Mouse (Mus musculus) cerebellum, adult 2 months (tissue): Measurements from ENCODE around the gene Chaf1b. TPM values are rescaled to one million over a fixed set of nuclear protein-coding genes. Genes with fewer than 3 reads are reported as not detected.

Source experiments
- DNase-seq, 2 experiments: peaks; one replicate each; pipeline ENCODE4 v3.0.0; 2021
- H3K27ac ChIP-seq: fragments of 200-500 bp; 2 replicates; pipeline ENCODE4 v1.5.1; 2012; ENCODE audit warnings: low read length, control low read depth, inconsistent platforms; ENCODE audit not compliant: insufficient read depth
- H3K27me3 ChIP-seq: fragments of 200-500 bp; 2 replicates; pipeline ENCODE4 v1.6.1; 2012; ENCODE audit warnings: inconsistent platforms, mild to moderate bottlenecking, low read length, moderate library complexity; ENCODE audit not compliant: control insufficient read depth, insufficient read depth
- H3K4me1 ChIP-seq: fragments of 200-500 bp; 2 replicates; pipeline ENCODE4 v1.6.1; 2011; ENCODE audit warnings: low read length; ENCODE audit not compliant: control insufficient read depth, insufficient read depth
- H3K4me3 ChIP-seq: fragments of 200-500 bp; replicated peaks from 2 replicates; pipeline ENCODE3; 2011; ENCODE audit warnings: mild to moderate bottlenecking, low read depth, low read length, control low read depth; ENCODE audit not compliant: insufficient read depth
- CTCF ChIP-seq: fragments of 200-500 bp; IDR thresholded peaks from 2 replicates; pipeline ENCODE4 v1.5.1; 2011; ENCODE audit warnings: low read depth, mild to moderate bottlenecking, control low read depth, low read length, moderate library complexity, borderline replicate concordance; ENCODE audit not compliant: insufficient read depth
- POLR2A ChIP-seq: fragments of 200-500 bp; IDR thresholded peaks from 2 replicates; pipeline ENCODE4 v1.6.1; 2011; ENCODE audit warnings: low read length, control low read depth, borderline replicate concordance; ENCODE audit not compliant: insufficient read depth
- WGBS: fragments of 180-500 bp; shearing (Covaris S2); methylation state at CpG from one replicate; pipeline ENCODE4 v1.1.7; 2018; 5-methylcytosine and 5-hydroxymethylcytosine counted together
- polyA plus RNA-seq: library from polyadenylated mRNA; depleted of rRNA; stranded (reverse); fragments of >200 nt; gene quantifications from 2 replicates; pipeline ENCODE4 v1.2.3, GENCODE M21; 2012

The Chaf1b gene
- polyA plus RNA-seq, 1 experiment, result 0.51 TPM

DNA sequence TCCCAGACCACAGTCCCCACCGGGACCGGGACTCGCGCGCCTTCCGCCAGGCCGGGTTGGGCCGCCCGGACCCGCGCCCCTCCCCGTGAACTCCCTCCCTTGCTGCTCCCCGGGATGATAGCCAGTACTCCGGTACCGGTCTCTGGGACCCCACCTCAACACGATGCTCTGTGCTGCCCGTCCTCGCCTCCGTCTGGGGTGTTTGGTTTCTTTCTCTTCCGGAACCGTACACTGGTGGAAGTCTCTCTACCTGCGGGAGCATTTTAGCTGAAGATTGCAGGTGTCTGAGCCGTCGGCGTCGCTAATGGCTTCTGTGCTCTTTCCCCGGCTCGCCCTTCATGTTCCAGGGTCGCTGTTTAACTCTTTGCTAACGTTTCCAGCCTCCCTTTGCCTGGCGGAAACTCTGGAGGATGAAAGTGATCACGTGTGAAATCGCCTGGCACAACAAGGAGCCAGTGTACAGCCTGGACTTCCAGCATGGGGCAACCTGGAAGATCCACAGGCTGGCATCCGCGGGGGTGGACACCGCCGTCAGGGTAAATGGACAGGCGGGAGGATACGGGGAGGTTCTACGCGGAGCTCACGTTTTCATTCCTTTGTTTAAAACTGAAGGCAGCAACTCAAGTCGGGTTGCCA lies 503 bp downstream of the Chaf1b start:
- peak; percentile 24 to 26 for DNase-seq
- no peaks in the 10 kb centered on the region for H3K27me3 ChIP-seq
- 1% methylated on average over 43 of the region's 43 CpGs for WGBS
- H3K4me1 ChIP-seq, result no peaks in the 10 kb centered on the region
- TF ChIP-seq CTCF (no peak), POLR2A (no peak)
- peak overlapping the region; percentile 82 for H3K4me3 ChIP-seq
- H3K27ac ChIP-seq, result no peak overlapping the region

DNA sequence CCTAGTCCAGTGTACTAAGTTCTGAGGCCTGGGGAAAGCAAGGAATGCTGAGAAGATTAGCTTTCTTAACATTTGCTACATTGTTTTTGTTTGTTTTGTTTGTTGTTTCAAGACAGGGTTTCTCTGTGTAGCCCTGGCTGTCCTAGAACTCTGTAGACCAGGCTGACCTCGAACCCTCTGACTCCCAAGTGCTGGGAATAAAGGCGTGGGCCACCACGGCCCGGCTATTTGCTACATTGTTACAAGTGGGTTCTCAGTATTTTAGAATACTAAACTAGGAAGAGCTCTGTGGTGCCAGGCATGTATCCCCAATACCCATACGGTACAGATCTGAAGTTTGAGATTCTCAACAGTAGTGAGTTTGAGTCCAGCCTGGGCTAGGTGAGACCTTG lies 1.0 kb downstream of the Chaf1b start:
- no peak for DNase-seq
- H3K27me3 ChIP-seq, result no peaks in the 10 kb centered on the region
- no peak overlapping the region for H3K27ac ChIP-seq
- no peaks in the 10 kb centered on the region for H3K4me1 ChIP-seq
- no peak overlapping the region for H3K4me3 ChIP-seq
- TF ChIP-seq POLR2A, result no peak
- no peak for TF ChIP-seq CTCF
- WGBS, result 56% methylated on average over 5 of the region's 5 CpGs

DNA sequence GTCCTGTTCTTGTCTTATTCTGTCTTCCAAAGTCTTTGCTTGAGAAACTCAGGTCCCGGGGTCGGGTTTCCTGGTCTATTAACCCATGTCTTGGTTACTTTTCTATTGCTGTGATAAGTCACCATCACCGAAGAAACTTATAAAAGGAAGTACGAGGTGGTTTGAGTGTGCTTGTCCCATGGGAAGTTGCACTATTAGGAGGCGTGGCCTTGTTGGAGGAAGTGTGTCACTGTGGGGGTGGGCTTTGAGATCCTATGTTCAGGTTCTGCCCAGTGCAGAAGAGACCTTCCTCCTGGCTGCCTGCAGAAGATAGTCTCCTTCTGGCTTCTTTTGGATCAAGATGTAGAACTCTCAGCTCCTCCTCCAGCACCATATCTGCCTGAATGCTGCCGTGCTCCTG lies 4.8 kb downstream of the Chaf1b start:
- Histone ChIP-seq H3K4me3 (no peak overlapping the region), H3K4me1 (no peaks in the 10 kb centered on the region), H3K27ac (no peak overlapping the region), H3K27me3 (no peaks in the 10 kb centered on the region)
- TF ChIP-seq CTCF, result no peak
- TF ChIP-seq POLR2A, result no peak
- WGBS, result 92% methylated on average over 6 of the region's 6 CpGs
- no peak for DNase-seq

DNA sequence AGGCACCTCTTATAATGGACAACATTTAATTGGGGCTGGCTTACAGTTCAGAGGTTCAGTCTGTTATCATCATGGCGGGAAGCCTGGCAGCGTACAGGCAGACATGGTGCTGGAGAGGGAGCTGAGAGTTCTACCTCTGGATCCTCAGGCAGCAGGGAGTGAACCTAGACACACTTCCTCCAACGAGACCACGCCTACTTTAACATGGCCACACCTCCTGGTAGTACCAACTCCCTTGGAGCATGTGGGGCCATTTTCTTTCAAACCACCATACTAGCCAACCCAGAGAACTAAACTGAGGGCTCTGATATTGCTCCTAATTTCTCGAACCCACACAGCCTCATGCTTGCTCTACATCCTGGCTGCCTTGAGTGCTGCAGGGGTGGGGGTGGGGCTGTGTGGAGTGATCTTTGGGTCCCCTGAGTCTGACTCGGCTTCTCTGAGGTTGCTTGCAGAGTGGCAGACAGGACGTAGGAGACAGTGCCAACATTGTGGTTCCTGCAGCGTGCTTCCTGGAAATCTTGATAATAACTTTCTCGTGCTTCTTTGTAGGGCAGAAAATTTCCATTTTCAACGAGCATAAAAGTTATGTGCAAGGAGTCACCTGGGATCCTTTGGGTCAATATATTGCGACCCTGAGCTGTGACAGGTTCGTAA lies 7.4 kb downstream of the Chaf1b start:
- Histone ChIP-seq H3K27me3 (no peaks in the 10 kb centered on the region), H3K4me1 (no peaks in the 10 kb centered on the region), H3K4me3 (no peak overlapping the region), H3K27ac (no peak overlapping the region)
- DNase-seq, result no peak
- no peak for TF ChIP-seq POLR2A
- WGBS, result 86% methylated on average over 12 of the region's 12 CpGs

DNA sequence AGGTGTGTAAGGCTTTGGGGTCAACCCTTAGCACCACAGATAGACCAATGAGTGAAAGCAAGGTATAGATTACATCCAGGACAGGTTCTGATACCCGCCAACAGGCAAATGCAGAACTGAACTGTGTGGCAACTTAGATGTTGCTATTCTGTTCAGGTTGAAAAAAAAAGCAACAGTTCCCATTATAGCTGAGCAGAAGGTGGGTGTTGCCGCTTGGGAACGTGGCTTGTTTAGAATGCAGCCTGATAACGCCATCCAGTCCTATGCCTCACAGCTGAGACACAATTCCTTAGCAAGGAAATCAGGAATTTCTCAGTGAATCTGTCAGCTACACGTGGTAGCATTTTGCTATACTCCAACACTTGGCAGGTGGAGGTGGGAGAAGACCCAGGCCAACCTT lies 9.6 kb downstream of the Chaf1b start:
- no peak for TF ChIP-seq CTCF
- TF ChIP-seq POLR2A, result no peak
- WGBS, result 94% methylated on average over 5 of the region's 5 CpGs
- no peaks in the 10 kb centered on the region for H3K27me3 ChIP-seq
- no peak for DNase-seq
- H3K4me3 ChIP-seq, result no peak overlapping the region
- no peak overlapping the region for H3K27ac ChIP-seq
- no peaks in the 10 kb centered on the region for H3K4me1 ChIP-seq

DNA sequence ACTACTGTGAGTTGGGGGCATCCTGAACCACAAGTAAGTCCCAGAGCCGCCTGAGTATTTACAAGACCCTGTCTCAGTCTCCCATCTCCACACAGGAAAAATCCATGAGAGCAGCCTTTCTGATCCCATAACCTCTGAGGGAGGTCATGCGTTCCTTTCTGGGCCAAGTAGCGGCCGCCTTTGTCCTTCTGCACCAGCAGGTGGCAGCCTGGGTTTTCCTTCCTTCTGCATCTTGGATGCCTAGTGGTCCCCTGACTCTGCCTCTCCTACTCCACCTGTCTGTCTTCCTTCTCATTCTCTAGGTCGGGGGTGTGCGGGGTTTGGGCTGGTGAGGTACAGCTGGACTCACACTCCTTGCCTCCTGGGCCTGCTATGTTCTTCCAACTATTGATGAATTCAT lies 19.3 kb downstream of the Chaf1b start:
- H3K4me1 ChIP-seq, result no peaks in the 10 kb centered on the region
- H3K27ac ChIP-seq, result no peak overlapping the region
- DNase-seq, result no peak
- WGBS, result 80% methylated on average over 6 of the region's 6 CpGs
- H3K4me3 ChIP-seq, result no peak overlapping the region
- TF ChIP-seq CTCF, result no peak
- no peak for TF ChIP-seq POLR2A
- H3K27me3 ChIP-seq, result no peaks in the 10 kb centered on the region

DNA sequence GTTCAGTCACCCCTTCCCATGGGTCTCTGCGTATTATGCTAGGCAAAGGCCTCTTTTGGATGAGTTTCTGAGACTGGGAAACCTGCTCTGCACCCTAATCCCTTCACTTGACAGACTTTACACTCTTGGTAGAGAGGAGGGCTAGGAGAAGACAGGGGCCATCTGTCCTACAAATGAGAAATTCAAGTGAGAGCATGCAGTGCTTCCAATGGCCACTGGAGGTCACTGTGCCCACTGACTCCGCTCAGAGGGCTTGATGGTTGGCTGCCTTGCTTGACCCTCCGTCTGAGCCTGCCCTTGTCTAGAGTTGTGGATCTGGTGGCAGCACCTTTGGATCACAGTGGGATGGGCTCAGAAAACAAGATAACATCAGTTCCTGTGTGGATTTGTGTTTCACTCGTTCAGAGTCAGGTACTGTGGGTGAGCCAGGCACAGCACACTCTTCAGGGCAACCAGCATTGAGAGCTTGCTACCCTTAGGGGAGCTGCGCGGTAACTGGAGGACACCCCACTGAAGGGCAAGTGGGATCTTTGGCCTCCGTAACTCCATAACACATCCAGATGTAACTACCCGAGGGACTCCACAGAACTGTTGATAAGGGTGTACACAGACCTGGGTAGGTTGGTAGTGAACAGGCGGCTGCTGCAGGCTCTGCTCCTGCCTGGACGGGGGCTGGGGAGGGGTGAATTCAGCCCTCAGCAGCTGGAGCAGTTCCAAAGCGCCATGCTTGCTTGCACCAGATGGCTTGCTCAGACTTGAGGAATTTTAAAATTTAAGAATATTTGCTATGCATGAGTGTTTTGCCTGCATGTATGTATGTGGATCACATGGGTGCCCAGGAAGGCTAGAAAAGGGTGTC lies 22.7 kb downstream of the Chaf1b start:
- Histone ChIP-seq H3K27ac (no peak overlapping the region), H3K4me1 (no peaks in the 10 kb centered on the region), H3K27me3 (no peaks in the 10 kb centered on the region), H3K4me3 (no peak overlapping the region)
- TF ChIP-seq POLR2A, result no peak
- TF ChIP-seq CTCF, result peak; percentile 82
- DNase-seq, result peak; percentile 15 to 55
- WGBS, result 52% methylated on average over 11 of the region's 11 CpGs

- DNase-seq, result no peak
- 85% methylated on average over 5 of the region's 5 CpGs for WGBS
- TF ChIP-seq CTCF (no peak), POLR2A (no peak)
- Histone ChIP-seq H3K4me3 (no peak overlapping the region), H3K27me3 (no peaks in the 10 kb centered on the region), H3K4me1 (no peaks in the 10 kb centered on the region), H3K27ac (no peak overlapping the region)
These were observed 24.1 kb downstream of the Chaf1b start for GRCm38 (mm10) chr16:93907761-93908160.
